Mouse (Mus musculus) limb, embryonic 10.5 days (tissue): ENCODE results near the gene Mea1. TPM values are rescaled to one million over a fixed set of nuclear protein-coding genes. Genes with fewer than 3 reads are reported as not detected.

ENCODE experiments used
- DNase-seq: peaks from one replicate; pipeline ENCODE4 v3.0.0-alpha.2; 2017; ENCODE audit warnings: low spot score
- H3K27ac ChIP-seq: fragments of 300-500 bp; sonication (generic); 2 replicates; pipeline ENCODE4 v1.5.1; 2016; ENCODE audit warnings: mild to moderate bottlenecking
- H3K27me3 ChIP-seq: fragments of 300-500 bp; sonication (generic); 2 replicates; pipeline ENCODE4 v1.6.1; 2016; ENCODE audit warnings: low read depth, mild to moderate bottlenecking; ENCODE audit not compliant: poor library complexity, severe bottlenecking
- H3K36me3 ChIP-seq: fragments of 300-500 bp; sonication (generic); 2 replicates; pipeline ENCODE4 v1.6.1; 2016; ENCODE audit warnings: mild to moderate bottlenecking, moderate library complexity
- H3K4me1 ChIP-seq: fragments of 300-500 bp; sonication (generic); 2 replicates; pipeline ENCODE4 v1.6.1; 2016
- H3K4me3 ChIP-seq: fragments of 300-500 bp; sonication (generic); 2 replicates; pipeline ENCODE4 v1.5.1; 2016; ENCODE audit warnings: mild to moderate bottlenecking, moderate library complexity
- H3K9me3 ChIP-seq: fragments of 300-500 bp; sonication (generic); replicated peaks from 2 replicates; pipeline ENCODE4 v1.6.1; 2016; ENCODE audit warnings: mild to moderate bottlenecking
- WGBS: fragments of 180-500 bp; shearing (Covaris S2); methylation state at CpG from one replicate; pipeline ENCODE4 v1.1.7; 2016; 5-methylcytosine and 5-hydroxymethylcytosine counted together
- polyA plus RNA-seq: library from polyadenylated mRNA; unstranded; fragments of >200 nt; fragmentation: Nextera tagmentation; extraction: Ambion mirVana; gene quantifications from 2 replicates; pipeline ENCODE4 v1.2.1, GENCODE M21; 2016

Mea1 gene
- polyA plus RNA-seq = 143 and 145 TPM in 2 replicates

GRCm38 (mm10) chr17:46678416-46678815, at the start of gene Mea1:
Gene Mea1 (plus strand): TSS chr17:46678793.
- no peaks in the 10 kb centered on the region for H3K27me3 ChIP-seq
- peaks cover 55% of the 10 kb centered on the region for H3K4me1 ChIP-seq
- WGBS = 93% methylated on average over 8 of the region's 9 CpGs
- DNase-seq = no peak
- peaks cover 56% of the 10 kb centered on the region for H3K36me3 ChIP-seq
- no peaks in the 10 kb centered on the region for H3K9me3 ChIP-seq
- peak within 1 kb of the TSS; percentile 92 for H3K27ac ChIP-seq
- peak within 1 kb of the TSS; percentile 92 for H3K4me3 ChIP-seq

GRCm38 (mm10) chr17:46629685-46630441, 48.7 kb upstream of the Mea1 start:
- Histone ChIP-seq H3K4me1 (peaks cover 68% of the 10 kb centered on the region), H3K9me3 (no peaks in the 10 kb centered on the region), H3K27ac (peak overlapping the region; percentile 98), H3K27me3 (no peaks in the 10 kb centered on the region), H3K36me3 (peaks cover 26% of the 10 kb centered on the region), H3K4me3 (peak overlapping the region; percentile 99)
- peak; percentile 78 for DNase-seq
- 4% methylated on average over 12 of the region's 12 CpGs for WGBS

GRCm38 (mm10) chr17:46636831-46637523, 41.6 kb upstream of the Mea1 start:
- DNase-seq = peak; percentile 55
- whole genome bisulfite sequencing = 24% methylated on average over 15 of the region's 15 CpGs
- Histone ChIP-seq H3K4me3 (peak overlapping the region; percentile 34), H3K27me3 (no peaks in the 10 kb centered on the region), H3K36me3 (peaks cover 68% of the 10 kb centered on the region), H3K9me3 (no peaks in the 10 kb centered on the region), H3K4me1 (peaks cover 19% of the 10 kb centered on the region), H3K27ac (peak overlapping the region; percentile 69)

GRCm38 (mm10) chr17:46639929-46640328, 38.7 kb upstream of the Mea1 start:
- 81% methylated on average over 9 of the region's 9 CpGs for WGBS
- Histone ChIP-seq H3K36me3 (peaks cover 50% of the 10 kb centered on the region), H3K9me3 (no peaks in the 10 kb centered on the region), H3K27ac (no peak overlapping the region), H3K27me3 (no peaks in the 10 kb centered on the region), H3K4me3 (no peak overlapping the region), H3K4me1 (peaks cover 28% of the 10 kb centered on the region)
- DNase-seq = no peak

GRCm38 (mm10) chr17:46642060-46642459, 36.5 kb upstream of the Mea1 start:
- H3K27ac ChIP-seq = no peak overlapping the region
- H3K4me1 ChIP-seq = peaks cover 25% of the 10 kb centered on the region
- H3K9me3 ChIP-seq = no peaks in the 10 kb centered on the region
- peaks cover 35% of the 10 kb centered on the region for H3K36me3 ChIP-seq
- 87% methylated on average over 17 of the region's 17 CpGs for WGBS
- no peak for DNase-seq
- no peaks in the 10 kb centered on the region for H3K27me3 ChIP-seq
- no peak overlapping the region for H3K4me3 ChIP-seq

- no peaks in the 10 kb centered on the region for H3K9me3 ChIP-seq
- peak overlapping the region; percentile 86 for H3K4me3 ChIP-seq
- no peaks in the 10 kb centered on the region for H3K27me3 ChIP-seq
- H3K4me1 ChIP-seq = peaks cover 27% of the 10 kb centered on the region
- no peak for DNase-seq
- WGBS = 89% methylated on average over 12 of the region's 12 CpGs
- peaks cover 43% of the 10 kb centered on the region for H3K36me3 ChIP-seq
- peak overlapping the region; percentile 91; the same call in 1 of the 2 replicates for H3K27ac ChIP-seq
These were observed 34.3 kb upstream of the Mea1 start for GRCm38 (mm10) chr17:46644152-46644805.

- no peak for DNase-seq
- Histone ChIP-seq H3K9me3 (no peaks in the 10 kb centered on the region), H3K27me3 (no peaks in the 10 kb centered on the region), H3K36me3 (peaks cover 40% of the 10 kb centered on the region), H3K27ac (peak overlapping the region; percentile 91), H3K4me1 (peaks cover 34% of the 10 kb centered on the region), H3K4me3 (peak overlapping the region; percentile 86)
- WGBS = 14% methylated on average over 11 of the region's 11 CpGs
These were observed 33.6 kb upstream of the Mea1 start for GRCm38 (mm10) chr17:46644916-46645475.

- Histone ChIP-seq H3K9me3 (no peaks in the 10 kb centered on the region), H3K4me1 (peaks cover 39% of the 10 kb centered on the region), H3K27me3 (no peaks in the 10 kb centered on the region), H3K36me3 (peaks cover 32% of the 10 kb centered on the region), H3K4me3 (peak within 1 kb of the TSS; percentile 86), H3K27ac (peak within 1 kb of the TSS; percentile 91)
- peak; percentile 100 for DNase-seq
- WGBS = under 1% methylated on average over 53 of the region's 53 CpGs
These were observed 32.9 kb upstream of the Mea1 start, which contains the start of the genes Klc4 and Mrpl2 for GRCm38 (mm10) chr17:46645561-46646321. Gene Klc4 (minus strand): TSS chr17:46646022. Gene Mrpl2 (plus strand): TSS chr17:46646229.

- Histone ChIP-seq H3K4me3 (peak overlapping the region; percentile 86), H3K27me3 (no peaks in the 10 kb centered on the region), H3K9me3 (no peaks in the 10 kb centered on the region), H3K4me1 (peaks cover 44% of the 10 kb centered on the region), H3K36me3 (peaks cover 27% of the 10 kb centered on the region), H3K27ac (peak overlapping the region; percentile 91)
- WGBS = under 1% methylated on average over 19 of the region's 19 CpGs
- no peak for DNase-seq
These were observed 32.3 kb upstream of the Mea1 start for GRCm38 (mm10) chr17:46646322-46646662.

GRCm38 (mm10) chr17:46647279-46647678, 31.3 kb upstream of the Mea1 start:
- H3K4me3 ChIP-seq = peak overlapping the region; percentile 86; the same call in 1 of the 2 replicates

GRCm38 (mm10) chr17:46648436-46648835, 30.2 kb upstream of the Mea1 start:
- Histone ChIP-seq H3K27me3 (no peaks in the 10 kb centered on the region), H3K9me3 (no peaks in the 10 kb centered on the region), H3K27ac (no peak overlapping the region), H3K36me3 (peaks cover 38% of the 10 kb centered on the region), H3K4me1 (peaks cover 62% of the 10 kb centered on the region), H3K4me3 (0 out of 2 replicates have a peak overlapping the region, but pooled peaks have one; percentile 1)
- WGBS = 91% methylated on average over 9 of the region's 9 CpGs
- DNase-seq = no peak

More at GRCm38 (mm10) chr17:46647279-46647678, 31.3 kb upstream of the Mea1 start:
- WGBS = 93% methylated on average over 7 of the region's 7 CpGs
- H3K27me3 ChIP-seq = no peaks in the 10 kb centered on the region
- H3K9me3 ChIP-seq = no peaks in the 10 kb centered on the region
- peaks cover 27% of the 10 kb centered on the region for H3K36me3 ChIP-seq
- peaks cover 54% of the 10 kb centered on the region for H3K4me1 ChIP-seq
- DNase-seq = no peak
- no peak overlapping the region for H3K27ac ChIP-seq

- Histone ChIP-seq H3K9me3 (no peaks in the 10 kb centered on the region), H3K4me3 (peak overlapping the region; percentile 70), H3K27ac (peak overlapping the region; percentile 94), H3K27me3 (no peaks in the 10 kb centered on the region), H3K4me1 (peaks cover 54% of the 10 kb centered on the region), H3K36me3 (peaks cover 52% of the 10 kb centered on the region)
- WGBS = 41% methylated on average over 15 of the region's 15 CpGs
- peak; percentile 45 for DNase-seq
These were observed 28.8 kb upstream of the Mea1 start for GRCm38 (mm10) chr17:46649811-46650210.
